Mouse (Mus musculus) kidney, postnatal 36 days (tissue): ENCODE results near the gene Slc38a4.

Experiments used
- DNase-seq, 2 experiments: peaks; one replicate each; pipeline ENCODE4 v3.0.0; 2021 to 2022; ENCODE audit warnings: mixed read lengths in 2 of 2

The Slc38a4 gene

GRCm38 (mm10) chr15:97011599-97012372, 44.0 kb downstream of the Slc38a4 start:
- peak; percentile 20 to 76 for DNase-seq

DNA sequence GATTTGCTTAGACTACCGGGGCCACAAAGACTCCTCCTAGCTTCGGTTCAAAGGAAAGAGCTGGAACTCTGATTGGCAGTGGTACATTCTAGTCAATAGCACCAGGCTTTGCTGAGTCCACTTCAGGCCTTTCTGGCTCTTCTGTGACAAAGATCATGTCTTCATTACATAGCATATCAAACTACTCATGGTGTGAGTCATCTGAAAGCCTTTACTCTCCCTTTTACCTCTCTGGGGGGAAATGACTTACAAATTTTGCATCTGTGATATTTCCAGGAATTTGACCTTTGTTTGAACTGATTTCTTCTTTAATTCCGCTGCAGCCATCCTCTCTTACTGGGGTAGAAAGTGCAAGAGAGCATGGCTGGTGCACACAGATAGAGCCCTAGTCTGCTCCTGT, 46.5 kb downstream of the Slc38a4 start:
- DNase-seq = no peak

GRCm38 (mm10) chr15:97005631-97006234, 50.0 kb downstream of the Slc38a4 start:
- no peak for DNase-seq

- DNase-seq = no peak
Observed at GRCm38 (mm10) chr15:97004525-97004867, 51.3 kb downstream of the Slc38a4 start.

- DNase-seq = peak; percentile 7 to 62
Observed at GRCm38 (mm10) chr15:97003851-97004524, 51.8 kb downstream of the Slc38a4 start.

- peak; percentile 37 to 54 for DNase-seq
Observed at GRCm38 (mm10) chr15:97003186-97003585, 52.6 kb downstream of the Slc38a4 start.

- peak; percentile 14 to 18 for DNase-seq
Observed at GRCm38 (mm10) chr15:97002752-97003151, 53.0 kb downstream of the Slc38a4 start.

- no peak for DNase-seq
Observed at GRCm38 (mm10) chr15:97001886-97002285, 53.9 kb downstream of the Slc38a4 start.

DNA sequence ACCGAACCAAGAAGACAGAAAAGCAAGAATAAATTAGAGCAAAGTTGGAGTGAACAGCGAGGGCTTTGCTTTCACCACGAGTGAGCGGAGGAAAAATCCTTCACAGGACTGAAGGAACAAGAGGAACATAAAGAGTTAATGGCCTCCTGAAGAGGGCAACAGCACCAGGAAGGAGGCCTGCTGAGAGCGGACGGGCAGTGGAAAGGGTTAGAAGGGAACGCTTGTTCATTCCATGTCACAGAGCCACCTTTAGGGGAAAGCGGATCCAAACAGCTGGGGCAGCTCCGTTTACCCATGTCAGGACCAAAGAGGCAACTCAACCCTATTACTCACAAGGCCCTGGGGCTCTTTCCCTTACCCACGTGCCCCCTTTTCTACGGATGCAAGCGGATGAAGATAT, 54.3 kb downstream of the Slc38a4 start:
- no peak for DNase-seq

DNA sequence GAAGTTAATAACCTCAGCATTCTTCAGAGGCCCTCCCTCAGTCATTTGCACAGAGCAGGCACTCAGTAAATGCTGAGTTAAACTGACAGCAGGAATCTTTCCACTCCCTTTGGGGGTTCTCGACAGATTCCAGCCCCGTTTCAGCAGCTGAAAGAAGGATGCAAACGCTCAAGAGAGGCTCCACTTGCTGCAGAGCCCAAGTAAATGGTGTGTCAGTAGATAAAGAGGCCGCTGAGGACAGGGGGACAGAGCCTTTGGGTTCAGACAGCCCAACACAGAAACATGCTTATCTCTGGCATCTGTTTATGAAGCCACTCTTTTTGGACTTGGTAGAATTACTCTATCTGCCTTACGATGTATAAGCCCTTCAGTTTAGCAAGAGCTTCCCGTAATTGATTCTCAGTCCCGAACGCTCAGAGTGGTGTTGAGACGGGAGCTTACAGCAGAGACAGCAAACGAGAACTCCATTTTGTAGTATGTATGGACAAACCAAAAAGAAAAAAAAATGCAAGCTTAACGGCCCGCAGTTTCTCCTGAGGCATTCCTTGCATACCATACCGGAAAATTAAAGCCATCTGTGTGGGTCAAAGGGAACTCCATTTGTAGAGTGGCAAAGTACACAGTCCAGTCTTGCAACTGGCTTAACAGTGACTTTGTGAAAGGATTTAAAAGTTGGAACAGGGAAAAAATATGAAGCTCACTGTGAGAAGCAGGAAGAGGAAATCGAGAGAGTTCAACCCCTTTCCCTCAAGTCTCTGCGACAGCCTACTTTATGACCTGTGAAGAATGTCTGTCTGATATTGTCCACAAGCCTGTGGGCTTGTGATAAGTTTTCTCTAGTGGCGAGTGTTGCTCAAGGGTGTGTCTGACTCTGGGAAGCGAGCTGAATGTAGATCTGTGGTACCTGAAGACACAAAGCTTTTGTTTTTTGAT, 55.2 kb downstream of the Slc38a4 start:
- peak; percentile 17 to 54 for DNase-seq

GRCm38 (mm10) chr15:96999401-96999800, 56.4 kb downstream of the Slc38a4 start:
- DNase-seq = no peak

GRCm38 (mm10) chr15:96985618-96986017, 70.1 kb downstream of the Slc38a4 start:
- DNase-seq = no peak

DNA sequence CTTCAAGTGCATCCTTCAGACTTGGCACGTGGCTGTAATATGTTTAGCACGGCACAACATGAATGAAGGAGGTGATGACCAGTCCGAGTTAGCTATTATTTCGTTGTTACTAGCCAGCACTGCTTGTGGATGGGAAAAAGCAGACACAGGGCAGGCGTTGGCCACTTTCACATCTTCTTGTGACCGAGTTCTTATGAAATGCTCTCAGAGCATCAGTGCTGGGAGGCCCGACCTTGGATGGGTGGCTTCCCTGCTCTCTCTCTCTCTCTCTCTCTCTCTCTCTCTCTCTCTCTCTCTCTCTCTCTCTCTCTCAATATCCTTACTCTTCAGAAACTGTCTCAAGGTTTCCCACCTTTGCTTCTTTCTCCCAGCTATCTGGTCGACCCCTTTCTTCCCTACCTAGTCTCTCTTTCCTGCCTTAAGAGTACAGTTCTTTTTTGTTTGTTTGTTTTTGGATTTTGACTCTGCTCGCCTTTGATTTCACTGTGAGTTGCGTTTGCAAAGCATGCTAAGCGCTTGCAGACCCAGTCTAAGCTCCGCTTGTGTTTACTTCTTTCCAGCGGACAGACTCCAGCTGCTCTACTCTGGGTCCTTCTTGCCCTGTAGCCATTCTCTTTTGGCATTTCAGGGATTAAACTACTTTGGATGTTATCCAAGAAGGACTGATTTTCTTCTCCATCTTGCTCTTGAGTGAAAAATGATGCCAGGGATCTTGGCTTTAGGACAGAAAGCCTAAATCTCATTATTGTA, 72.0 kb downstream of the Slc38a4 start:
- no peak for DNase-seq

DNA sequence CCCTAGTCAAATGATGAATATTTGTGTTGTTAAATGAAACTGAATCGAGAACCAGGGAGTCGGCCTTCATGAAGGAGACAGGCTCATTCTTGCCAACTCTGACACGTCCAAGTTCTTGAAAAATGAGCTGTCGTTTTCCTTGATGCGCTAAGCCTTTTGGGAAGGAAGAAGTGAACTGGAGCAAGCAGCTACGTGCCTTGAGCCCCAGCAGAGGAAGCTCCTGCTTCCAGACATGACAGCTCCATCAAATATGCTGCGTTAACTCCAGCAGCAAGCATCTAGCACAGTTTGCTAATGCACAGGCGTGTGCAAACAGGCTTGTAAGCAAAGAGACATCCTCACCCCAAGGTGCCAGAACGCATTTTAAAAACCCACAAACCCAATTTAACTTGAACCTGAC, 80.6 kb downstream of the Slc38a4 start:
- DNase-seq = no peak

- DNase-seq = no peak
Observed at GRCm38 (mm10) chr15:96974131-96974530, 81.6 kb downstream of the Slc38a4 start.

GRCm38 (mm10) chr15:96973370-96973769, 82.4 kb downstream of the Slc38a4 start:
- no peak for DNase-seq

GRCm38 (mm10) chr15:96972706-96973274, 83.0 kb downstream of the Slc38a4 start:
- no peak for DNase-seq

GRCm38 (mm10) chr15:96971906-96972305, 83.8 kb downstream of the Slc38a4 start:
- no peak for DNase-seq

DNA sequence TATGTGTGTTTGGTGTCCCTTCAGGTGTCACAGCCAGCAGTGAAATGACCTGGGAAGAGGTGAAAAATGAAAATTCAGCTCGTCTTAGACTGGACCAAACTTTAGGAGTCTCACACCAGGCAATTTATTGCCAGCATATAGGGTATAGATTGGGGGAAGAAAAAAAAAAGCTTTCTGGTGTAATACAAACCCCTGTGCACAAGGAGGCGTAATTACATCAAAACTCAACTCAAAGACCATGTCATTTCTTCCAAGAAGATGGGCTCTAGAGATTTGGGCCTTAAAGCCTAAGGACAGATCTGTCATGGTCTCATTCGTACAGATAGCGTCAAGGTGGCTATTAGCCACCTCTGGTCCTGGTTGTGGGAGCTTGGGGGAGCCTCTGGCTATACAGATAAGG, 86.0 kb downstream of the Slc38a4 start:
- DNase-seq = no peak

- DNase-seq = no peak
Observed at GRCm38 (mm10) chr15:96968741-96969140, 87.0 kb downstream of the Slc38a4 start.

DNA sequence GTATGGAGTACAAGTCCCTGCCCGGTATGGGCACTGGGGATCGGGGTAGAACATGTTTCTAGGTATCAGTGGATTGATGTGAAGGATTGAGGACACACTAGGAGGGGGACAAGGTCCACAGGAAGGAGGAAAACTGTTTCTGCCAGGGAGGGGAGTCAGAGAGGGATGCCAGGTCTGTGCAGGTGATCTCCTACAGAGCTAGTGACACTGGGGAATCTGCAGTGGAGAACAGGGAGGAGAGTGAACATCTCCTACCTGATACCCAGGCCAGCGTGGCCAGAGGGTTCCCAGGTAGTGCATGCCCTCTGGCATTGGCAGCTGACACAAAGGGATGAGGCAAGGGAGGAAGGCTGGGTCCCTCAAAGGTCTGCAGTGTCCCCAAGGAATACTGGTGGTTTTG, 89.4 kb downstream of the Slc38a4 start:
- no peak for DNase-seq

DNA sequence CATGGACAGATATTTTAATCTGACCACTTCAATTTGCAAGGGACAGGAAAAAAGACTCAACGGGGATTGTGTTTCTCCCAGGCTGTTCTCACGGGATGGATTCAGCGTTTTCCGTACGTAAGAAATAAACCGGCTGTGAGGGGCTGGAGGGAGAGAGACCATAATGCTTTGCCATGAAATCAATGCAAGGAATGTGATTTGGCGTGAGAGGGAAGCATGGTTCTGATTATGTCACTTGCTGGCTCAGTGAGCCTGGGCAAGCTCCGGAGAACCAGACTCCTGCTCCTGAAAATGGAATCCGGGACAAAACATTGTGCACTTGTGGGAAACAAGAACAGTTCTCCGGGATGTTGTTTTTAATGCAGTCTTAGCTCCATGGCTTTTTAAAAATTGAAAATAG, 92.0 kb downstream of the Slc38a4 start:
- no peak for DNase-seq
